Comparison of ENCODE assay signal across 13 mouse cellular contexts in the genomic region with DNA sequence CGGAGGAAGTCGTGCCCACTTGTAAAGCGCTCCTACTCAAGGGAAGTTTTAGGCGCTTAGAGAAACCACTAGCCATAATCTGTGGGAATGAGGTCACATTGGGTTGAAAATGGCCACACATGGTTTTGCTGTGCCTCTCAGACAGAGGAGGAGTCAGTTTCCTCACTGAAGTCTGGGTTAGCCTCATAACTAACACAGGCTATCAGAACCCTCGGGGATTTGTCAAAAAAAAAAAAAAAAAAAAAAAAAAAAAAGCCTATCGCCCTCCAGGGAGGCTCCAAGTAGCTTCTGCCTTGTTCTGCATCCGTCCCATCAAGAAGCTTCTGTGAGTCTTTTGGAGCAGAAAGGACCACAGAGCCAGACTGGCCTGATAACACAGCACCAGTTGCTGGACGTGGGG.
"Had no signal": no experiment of that assay in that cellular context is flagged by ENCODE, and none has a peak within 500 bp of the region (broad histone marks: within the 10 kb centered on the region; RNA-seq: fewer than 3 reads in every experiment).

No protein-coding gene starts in this region.

- H3K4me3 ChIP-seq: layer of hippocampus, adult 2 months; midbrain, embryonic 12.5 days; neural tube, embryonic 13.5 days had no signal

- H3K4me2 ChIP-seq: midbrain, embryonic 12.5 days; neural tube, embryonic 13.5 days had no signal

- DNase-seq: kidney, postnatal 4 days; lung, adult 18-20 months; retina, postnatal 1 day; right cerebral cortex, postnatal 4 days; spleen, adult 18-20 months; thymus, adult 18-20 months; thymus, postnatal 14 days had no signal

- H3K27me3 ChIP-seq: midbrain, embryonic 12.5 days; neural tube, embryonic 13.5 days had no signal

- H3K27ac ChIP-seq: kidney, postnatal 0 days; layer of hippocampus, adult 2 months; liver, embryonic 14.5 days; midbrain, embryonic 12.5 days; neural tube, embryonic 13.5 days had no signal

- H3K9me3 ChIP-seq: midbrain, embryonic 12.5 days; neural tube, embryonic 13.5 days had no signal

- H3K36me3 ChIP-seq: midbrain, embryonic 12.5 days; neural tube, embryonic 13.5 days had no signal

- ATAC-seq: midbrain, embryonic 16.5 days had no signal

- H3K9ac ChIP-seq: liver, embryonic 14.5 days; midbrain, embryonic 12.5 days; neural tube, embryonic 13.5 days had no signal
